Comparison of ENCODE assay signal across 10 mouse cellular contexts in genomic region chr16:35248825-35249224, GRCm38 (mm10).
DNase-seq lines count a peak whose midpoint lies in the region; ATAC-seq and TF ChIP-seq lines count a peak whose summit lies in the region.
"Had no signal": no experiment of that assay in that cellular context is flagged by ENCODE, and none has a peak within 500 bp of the region (broad histone marks: within the 10 kb centered on the region; RNA-seq: fewer than 3 reads in every experiment).

No protein-coding gene starts in this region.

- H3K36me3 ChIP-seq in intestine, embryonic 14.5 days (ENCODE audit: control insufficient read depth, insufficient read depth, low read length): no peaks in the 10 kb centered on the region
- H3K36me3 ChIP-seq in intestine, postnatal 0 days (ENCODE audit: control insufficient read depth, insufficient read depth): no peaks in the 10 kb centered on the region
- peaks cover 7% of the 10 kb centered on the region; the same call in 1 of the 2 replicates for H3K36me3 ChIP-seq in neural tube, embryonic 15.5 days
- H3K36me3 ChIP-seq: G1E had no signal

- no peak for TF ChIP-seq CTCF in intestine, postnatal 0 days (IDR thresholded peaks at IDR 0.05; ENCODE audit: low read depth)

- intact Hi-C loops in heart, postnatal 36 days (cut with DNase I): no loop called here

- no peaks in the 10 kb centered on the region for H3K27me3 ChIP-seq in intestine, embryonic 14.5 days (replicated peaks; ENCODE audit: control insufficient read depth, insufficient read depth, low read length)
- no peaks in the 10 kb centered on the region for H3K27me3 ChIP-seq in intestine, postnatal 0 days (replicated peaks; ENCODE audit: control insufficient read depth, insufficient read depth, low read length)
- H3K27me3 ChIP-seq in neural tube, embryonic 15.5 days (replicated peaks): no peaks in the 10 kb centered on the region

- DNase-seq in intestine, embryonic 14.5 days (ENCODE audit: low spot score): peak; percentile 66
- DNase-seq in adrenal gland, postnatal 10 days: peak; percentile 65
- peak; percentile 67 to 69 for DNase-seq in cerebellum, postnatal 14 days
- peak; percentile 57 to 59 for DNase-seq in heart, postnatal 36 days
- no peak for DNase-seq in urinary bladder, postnatal 25 days (ENCODE audit: low spot score)

- no peaks in the 10 kb centered on the region for H3K9me3 ChIP-seq in intestine, embryonic 14.5 days (ENCODE audit: control insufficient read depth, low read length)
- no peaks in the 10 kb centered on the region for H3K9me3 ChIP-seq in intestine, postnatal 0 days (ENCODE audit: control insufficient read depth)
- no peaks in the 10 kb centered on the region for H3K9me3 ChIP-seq in neural tube, embryonic 15.5 days (replicated peaks)
- H3K9me3 ChIP-seq: G1E had no signal

- 0 out of 2 replicates have a peak overlapping the region, but pooled peaks have one; percentile 19 for H3K27ac ChIP-seq in intestine, embryonic 14.5 days (ENCODE audit: low read depth)
- H3K27ac ChIP-seq in intestine, postnatal 0 days (ENCODE audit: low read depth, low read length): no peak overlapping the region
- no peak overlapping the region for H3K27ac ChIP-seq in neural tube, embryonic 15.5 days (replicated peaks)
- H3K27ac ChIP-seq: layer of hippocampus, adult 2 months had no signal

- 34% methylated on average over 9 of the region's 9 CpGs for WGBS in intestine, embryonic 14.5 days
- WGBS in intestine, postnatal 0 days: 44% methylated on average over 9 of the region's 9 CpGs
- WGBS in neural tube, embryonic 15.5 days: 40% methylated on average over 9 of the region's 9 CpGs

- H3K4me3 ChIP-seq in intestine, embryonic 14.5 days (ENCODE audit: low read depth, low read length): no peak overlapping the region
- H3K4me3 ChIP-seq in intestine, postnatal 0 days (ENCODE audit: low read depth, low read length): no peak overlapping the region
- no peak overlapping the region for H3K4me3 ChIP-seq in neural tube, embryonic 15.5 days (replicated peaks)
- H3K4me3 ChIP-seq: layer of hippocampus, adult 2 months had no signal

- ATAC-seq in intestine, embryonic 14.5 days (replicated peaks; ENCODE audit: low FRiP score, low TSS enrichment, low read depth): peak; percentile 66; the same call in 1 of the 2 replicates
- no peak for ATAC-seq in intestine, postnatal 0 days
- ATAC-seq in neural tube, embryonic 15.5 days (ENCODE audit: low FRiP score): no peak
- ATAC-seq in inflammation-experienced regulatory T-cells, adult 6 months: no peak

- H3K9ac ChIP-seq in intestine, embryonic 14.5 days (ENCODE audit: low read length): no peak overlapping the region
- H3K9ac ChIP-seq in intestine, postnatal 0 days (ENCODE audit: low read depth, low read length): no peak overlapping the region
- no peak overlapping the region for H3K9ac ChIP-seq in neural tube, embryonic 15.5 days (replicated peaks)

- H3K4me2 ChIP-seq in intestine, embryonic 14.5 days (ENCODE audit: low read length): no peak overlapping the region
- H3K4me2 ChIP-seq in intestine, postnatal 0 days (replicated peaks; ENCODE audit: low read depth): no peak overlapping the region
- no peak overlapping the region for H3K4me2 ChIP-seq in neural tube, embryonic 15.5 days

- no peaks in the 10 kb centered on the region; the same call in 1 of the 2 replicates for H3K4me1 ChIP-seq in intestine, embryonic 14.5 days (replicated peaks; ENCODE audit: control insufficient read depth, insufficient read depth, low read length)
- no peaks in the 10 kb centered on the region for H3K4me1 ChIP-seq in intestine, postnatal 0 days (replicated peaks; ENCODE audit: control insufficient read depth, insufficient read depth, low read length)
- H3K4me1 ChIP-seq in neural tube, embryonic 15.5 days: peaks cover 16% of the 10 kb centered on the region
